Mouse (Mus musculus): ENCODE data around the gene Yeats2.

DNA sequence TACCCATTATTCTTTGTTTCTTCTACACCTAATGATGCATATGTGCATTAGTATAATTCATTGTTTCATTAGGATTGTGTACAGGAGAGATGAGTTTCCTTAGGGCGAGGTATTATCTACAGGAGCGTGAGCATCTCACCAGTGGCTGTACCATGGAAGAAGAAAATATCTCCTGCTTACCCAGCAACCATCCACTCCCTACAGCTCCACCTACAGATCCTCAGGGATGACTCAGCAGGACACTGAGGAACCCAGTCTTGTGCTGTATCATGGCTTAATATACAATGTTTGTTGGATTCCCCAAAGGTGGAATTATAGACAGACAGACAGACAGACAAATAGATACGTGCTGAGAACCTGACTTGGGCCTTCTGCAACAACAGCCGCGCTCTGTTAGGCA, 56.1 kb downstream of the Yeats2 start:
- TF ChIP-seq CTCF (IDR thresholded peaks at IDR 0.05; ENCODE audit: borderline replicate concordance, insufficient read depth, low read depth, low read length) = no peak
- TF ChIP-seq POLR2A (IDR thresholded peaks at IDR 0.05; ENCODE audit: borderline replicate concordance, insufficient read depth, low read length) = no peak
